ENCODE assay signal across 9 mouse cellular contexts in the genomic region with DNA sequence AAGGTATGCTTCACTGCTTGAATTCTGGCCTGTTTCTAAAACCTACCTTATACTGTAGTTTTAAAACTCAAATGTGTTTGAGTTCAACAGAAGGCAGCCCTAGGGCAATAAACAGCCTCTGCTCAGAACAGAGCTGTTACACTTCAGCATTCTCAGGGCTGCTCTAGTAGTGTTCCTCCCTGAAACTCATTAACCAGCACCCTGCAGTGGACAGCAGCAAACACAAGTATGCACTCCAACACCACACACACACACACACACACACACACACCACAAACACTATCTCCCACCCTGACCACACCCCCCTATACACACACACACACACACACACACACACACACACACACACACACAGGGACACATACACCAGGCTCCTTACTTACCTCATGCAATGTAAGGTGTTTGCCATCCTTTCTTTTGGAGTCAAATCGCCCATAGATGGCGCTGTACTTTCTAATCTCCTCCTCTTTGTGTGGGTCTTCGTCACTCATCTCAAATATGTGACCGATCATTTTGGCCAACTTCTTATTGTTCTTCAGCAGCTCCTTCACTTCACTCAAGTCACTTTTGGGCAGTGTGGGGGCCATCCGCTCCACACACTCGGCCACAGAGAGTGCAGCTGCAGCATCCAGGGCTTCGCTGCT. TPM values are rescaled to one million over a fixed set of nuclear protein-coding genes. Genes with fewer than 3 reads are reported as not detected.
A peak's percentile ranks its signal among the peaks of the same experiment; 100 is the strongest.
DNase-seq lines count a peak whose midpoint lies in the region; ATAC-seq lines count a peak whose summit lies in the region.
"Had no signal": no experiment of that assay in that cellular context is flagged by ENCODE, and none has a peak within 500 bp of the region (broad histone marks: within the 10 kb centered on the region; RNA-seq: fewer than 3 reads in every experiment).

No protein-coding gene starts in this region.

- no peaks in the 10 kb centered on the region for H3K4me1 ChIP-seq in neural tube, embryonic 12.5 days
- peaks cover 3% of the 10 kb centered on the region; the same call in 1 of the 2 replicates for H3K4me1 ChIP-seq in limb, embryonic 12.5 days (replicated peaks)

- no peaks in the 10 kb centered on the region for H3K9me3 ChIP-seq in neural tube, embryonic 12.5 days
- H3K9me3 ChIP-seq in limb, embryonic 12.5 days = no peaks in the 10 kb centered on the region

- peak; percentile 44 for DNase-seq in adrenal gland, postnatal 14 days
- DNase-seq in adrenal gland, postnatal 36 days = no peak
- no peak for DNase-seq in neural tube, embryonic 10.5 days (ENCODE audit: extremely low spot score, low spot score)
- DNase-seq in thymus, postnatal 25 days = peak; percentile 47
- no peak for DNase-seq in layer of hippocampus, postnatal 10 days (ENCODE audit: low spot score in 2 of 2)

- no peaks in the 10 kb centered on the region for H3K27me3 ChIP-seq in neural tube, embryonic 12.5 days (replicated peaks)
- H3K27me3 ChIP-seq in limb, embryonic 12.5 days = no peaks in the 10 kb centered on the region

- ATAC-seq in neural tube, embryonic 12.5 days (ENCODE audit: low FRiP score, low read depth) = peak; percentile 29; the same call in 1 of the 2 replicates
- ATAC-seq in limb, embryonic 12.5 days (ENCODE audit: insufficient number of reproducible peaks, insufficient read depth, low FRiP score, low TSS enrichment, low read depth) = peak; percentile 37; the same call in 1 of the 2 replicates
- no peak for ATAC-seq in erythroid progenitor cell, adult 5-6 weeks (replicated peaks; ENCODE audit: low FRiP score, poor library complexity, severe bottlenecking)

- no peak overlapping the region for H3K27ac ChIP-seq in neural tube, embryonic 12.5 days
- H3K27ac ChIP-seq in limb, embryonic 12.5 days = no peak overlapping the region

- H3K9ac ChIP-seq in neural tube, embryonic 12.5 days = no peak overlapping the region
- H3K9ac ChIP-seq in limb, embryonic 12.5 days (replicated peaks) = no peak overlapping the region

- H3K36me3 ChIP-seq in neural tube, embryonic 12.5 days = no peaks in the 10 kb centered on the region
- no peaks in the 10 kb centered on the region; the same call in 1 of the 2 replicates for H3K36me3 ChIP-seq in limb, embryonic 12.5 days

- H3K4me2 ChIP-seq in neural tube, embryonic 12.5 days (replicated peaks) = no peak overlapping the region
- H3K4me2 ChIP-seq in limb, embryonic 12.5 days = no peak overlapping the region

- H3K4me3 ChIP-seq in neural tube, embryonic 12.5 days = no peak overlapping the region
- no peak overlapping the region for H3K4me3 ChIP-seq in limb, embryonic 12.5 days (replicated peaks)
- H3K4me3 ChIP-seq: erythroblast, embryonic 14.5 days had no signal

- 70% methylated on average over 7 of the region's 7 CpGs for WGBS in neural tube, embryonic 12.5 days
- WGBS in limb, embryonic 12.5 days = 68% methylated on average over 7 of the region's 7 CpGs

RNA-seq across cellular contexts. Expression of a gene that starts 10.8 kb away (rescaled TPM):
- total RNA-seq in adrenal gland, postnatal 14 days (2021) = 52.5 and 58.7 TPM in 2 replicates
- total RNA-seq in adrenal gland, postnatal 36 days (2021) = 10 to 100 TPM; 59.5 to 62.7 TPM
- polyA plus RNA-seq in neural tube, embryonic 12.5 days (2016; fragmentation: Nextera tagmentation; extraction: Ambion mirVana) = 8.8 and 11.6 TPM in 2 replicates
- 9.2 and 9.4 TPM in 2 replicates for polyA plus RNA-seq in limb, embryonic 12.5 days (2016; fragmentation: Nextera tagmentation; extraction: Ambion mirVana)
- 10 to 100 TPM; 31.2 to 32.2 TPM for total RNA-seq in layer of hippocampus, postnatal 10 days (2021)
- total RNA-seq in erythroid progenitor cell, adult 5-6 weeks (2015; ENCODE audit: low replicate concordance) = 9.6 and 14.8 TPM in 2 replicates
- 7.2 and 10.4 TPM in 2 replicates for total RNA-seq in erythroid progenitor cell, adult 5-6 weeks (2017; ENCODE audit: low replicate concordance)

Comparison
In these comparisons a context has a peak if more than half of its experiments do, and no peak if none do; other contexts are left out.
1. DNase-seq: peak in adrenal gland, postnatal 14 days (single experiment) and thymus, postnatal 25 days (single experiment); none in adrenal gland, postnatal 36 days (0 of 2), neural tube, embryonic 10.5 days (single experiment) and layer of hippocampus, postnatal 10 days (0 of 2).